In genomic region chr15:98111791-98112190, GRCm38 (mm10) we compare ENCODE assay signal across 13 mouse cellular contexts. TPM values are rescaled to one million over a fixed set of nuclear protein-coding genes. Genes with fewer than 3 reads are reported as not detected.
A peak's percentile ranks its signal among the peaks of the same experiment; 100 is the strongest.
DNase-seq lines count a peak whose midpoint lies in the region; ATAC-seq and TF ChIP-seq lines count a peak whose summit lies in the region.
"Had no signal": no experiment of that assay in that cellular context is flagged by ENCODE, and none has a peak within 500 bp of the region (broad histone marks: within the 10 kb centered on the region; RNA-seq: fewer than 3 reads in every experiment).

No protein-coding gene starts in this region.

- H3K9me3 ChIP-seq in liver, embryonic 15.5 days (replicated peaks) = no peaks in the 10 kb centered on the region
- H3K9me3 ChIP-seq in midbrain, embryonic 10.5 days (replicated peaks) = no peaks in the 10 kb centered on the region

- peaks cover 9% of the 10 kb centered on the region for H3K36me3 ChIP-seq in heart, adult 2 months (ENCODE audit: control insufficient read depth, insufficient read depth, low read length)
- H3K36me3 ChIP-seq in liver, embryonic 15.5 days (replicated peaks) = peaks cover 20% of the 10 kb centered on the region; the same call in 1 of the 2 replicates
- peaks cover 33% of the 10 kb centered on the region for H3K36me3 ChIP-seq in midbrain, embryonic 10.5 days

- TF ChIP-seq EP300 in heart, adult 2 months (IDR thresholded peaks at IDR 0.05; ENCODE audit: insufficient read depth, low read depth, low read length) = no peak

- 45% methylated on average over 5 of the region's 5 CpGs for WGBS in heart, adult 2 months
- WGBS in liver, embryonic 15.5 days (ENCODE audit: insufficient replicate concordance) = 39% methylated on average over 5 of the region's 5 CpGs
- WGBS in midbrain, embryonic 10.5 days = 87% methylated on average over 5 of the region's 5 CpGs

- H3K9ac ChIP-seq in heart, adult 2 months (ENCODE audit: low read depth, low read length) = peak overlapping the region; percentile 57
- H3K9ac ChIP-seq in liver, embryonic 15.5 days = no peak overlapping the region
- H3K9ac ChIP-seq: liver, embryonic 14.5 days had no signal

- ATAC-seq in common myeloid progenitor, adult 5-6 weeks (replicated peaks; ENCODE audit: low read depth, poor library complexity, severe bottlenecking) = peak; percentile 43; the same call in 1 of the 2 replicates
- ATAC-seq in liver, embryonic 15.5 days (ENCODE audit: insufficient read depth) = no peak; the same call in 1 of the 2 replicates

- H3K4me3 ChIP-seq in heart, adult 2 months = no peak overlapping the region
- H3K4me3 ChIP-seq in liver, embryonic 15.5 days (replicated peaks) = no peak overlapping the region
- H3K4me3 ChIP-seq in midbrain, embryonic 10.5 days = no peak overlapping the region
- H3K4me3 ChIP-seq: erythroblast, embryonic 14.5 days had no signal

- intact Hi-C loops in heart, adult 2 months (cut with DNase I) = no loop called here

- H3K27ac ChIP-seq in heart, adult 2 months = peak overlapping the region; percentile 95
- no peak overlapping the region for H3K27ac ChIP-seq in liver, embryonic 15.5 days (replicated peaks)
- no peak overlapping the region for H3K27ac ChIP-seq in midbrain, embryonic 10.5 days (replicated peaks)
- H3K27ac ChIP-seq: liver, embryonic 14.5 days had no signal

- peaks cover 5% of the 10 kb centered on the region for H3K4me1 ChIP-seq in heart, adult 2 months (ENCODE audit: control insufficient read depth, insufficient read depth, low read length)
- H3K4me1 ChIP-seq in liver, embryonic 15.5 days (replicated peaks) = peaks cover 73% of the 10 kb centered on the region
- H3K4me1 ChIP-seq in midbrain, embryonic 10.5 days = peaks cover 30% of the 10 kb centered on the region

- peak; percentile 14; the same call in 1 of the 2 replicates for TF ChIP-seq POLR2A in heart, adult 2 months (IDR thresholded peaks at IDR 0.05; ENCODE audit: insufficient read depth, low read depth, low read length)

- no peak for TF ChIP-seq CTCF in heart, adult 2 months (IDR thresholded peaks at IDR 0.05)

- peak in 1 of 2 experiments; percentile 38 for DNase-seq in heart, adult 2 months
- no peak for DNase-seq in heart, adult 8-10 months (ENCODE audit: low spot score)
- peak; percentile 67 for DNase-seq in 3T3-L1 (ENCODE audit: low read depth, low spot score)
- DNase-seq in neural tube, embryonic 10.5 days (ENCODE audit: extremely low spot score, low spot score) = no peak
- no peak for DNase-seq in midbrain, embryonic 10.5 days (ENCODE audit: low spot score)
- no peak for DNase-seq in natural killer cell, adult 2 months (ENCODE audit: low spot score in 2 of 2)
- DNase-seq: adrenal gland, postnatal 36 days; cerebellum, postnatal 10 days; layer of hippocampus, adult 9-11 months had no signal

- H3K4me2 ChIP-seq in liver, embryonic 15.5 days = peak overlapping the region; percentile 18; the same call in 1 of the 2 replicates

- no peaks in the 10 kb centered on the region for H3K27me3 ChIP-seq in heart, adult 2 months (ENCODE audit: control insufficient read depth, insufficient read depth, low read length)
- H3K27me3 ChIP-seq in liver, embryonic 15.5 days = no peaks in the 10 kb centered on the region
- H3K27me3 ChIP-seq in midbrain, embryonic 10.5 days (ENCODE audit: low read depth, poor library complexity, severe bottlenecking) = no peaks in the 10 kb centered on the region; the same call in 1 of the 2 replicates

- H3K79me2 ChIP-seq in heart, adult 2 months (replicated peaks; ENCODE audit: control insufficient read depth, insufficient read depth, low read length) = no peaks in the 10 kb centered on the region

RNA-seq across cellular contexts. Expression of gene Senp1, which starts 18.2 kb away (rescaled TPM):
- total RNA-seq in heart, adult 2 months (2021) = 1 to 10 TPM; 9.8 to 10.0 TPM
- polyA plus RNA-seq in heart, adult 2 months (2012; rRNA removed) = 5.3 and 10.1 TPM in 2 replicates
- total RNA-seq in heart, adult 8-10 months (2022) = 1 to 10 TPM; 8.4 to 9.5 (median 8.7) TPM
- total RNA-seq in common myeloid progenitor, adult 5-6 weeks (2017) = 53.2 and 56.1 TPM in 2 replicates
- 13.7 and 14.8 TPM in 2 replicates for polyA plus RNA-seq in liver, embryonic 15.5 days (2015; fragmentation: Nextera tagmentation; extraction: Ambion mirVana)
- 46.2 and 47.3 TPM in 2 replicates for polyA plus RNA-seq in midbrain, embryonic 10.5 days (2016; fragmentation: Nextera tagmentation; extraction: Ambion mirVana)

RNA-seq across cellular contexts. Expression of gene Pfkm, which starts 19.4 kb away (rescaled TPM):
- total RNA-seq in heart, adult 2 months (2021) = 100 to 1,000 TPM; 800 to 921 TPM
- 521 and 828 TPM in 2 replicates for polyA plus RNA-seq in heart, adult 2 months (2012; rRNA removed)
- 1,000 to 10,000 TPM in 1 of 4 experiments, 100 to 1,000 TPM in 3; 958 to 1,060 (median 998) TPM for total RNA-seq in heart, adult 8-10 months (2022)
- total RNA-seq in common myeloid progenitor, adult 5-6 weeks (2017) = 33.3 and 42.2 TPM in 2 replicates
- 22.2 and 24.3 TPM in 2 replicates for polyA plus RNA-seq in liver, embryonic 15.5 days (2015; fragmentation: Nextera tagmentation; extraction: Ambion mirVana)
- polyA plus RNA-seq in midbrain, embryonic 10.5 days (2016; fragmentation: Nextera tagmentation; extraction: Ambion mirVana) = 36.3 and 43.1 TPM in 2 replicates

RNA-seq across cellular contexts. Expression of gene Asb8, which starts 53.6 kb away (rescaled TPM):
- 100 to 1,000 TPM; 105 to 118 TPM for total RNA-seq in heart, adult 2 months (2021)
- polyA plus RNA-seq in heart, adult 2 months (2012; rRNA removed) = 104 and 172 TPM in 2 replicates
- total RNA-seq in heart, adult 8-10 months (2022) = 100 to 1,000 TPM; 116 to 127 (median 119) TPM
- total RNA-seq in common myeloid progenitor, adult 5-6 weeks (2017) = 17.7 and 21.9 TPM in 2 replicates
- 20.4 and 23.8 TPM in 2 replicates for polyA plus RNA-seq in liver, embryonic 15.5 days (2015; fragmentation: Nextera tagmentation; extraction: Ambion mirVana)
- 41.7 and 47.2 TPM in 2 replicates for polyA plus RNA-seq in midbrain, embryonic 10.5 days (2016; fragmentation: Nextera tagmentation; extraction: Ambion mirVana)

RNA-seq across cellular contexts. Expression of gene Ccdc184, which starts 55.2 kb away (rescaled TPM):
- total RNA-seq in heart, adult 2 months (2021) = under 1 TPM; 0.52 to 0.63 TPM
- 0.61 and 0.94 TPM in 2 replicates for polyA plus RNA-seq in heart, adult 2 months (2012; rRNA removed)
- under 1 TPM; 0.41 to 0.84 (median 0.66) TPM for total RNA-seq in heart, adult 8-10 months (2022)
- total RNA-seq in common myeloid progenitor, adult 5-6 weeks (2017) = not detected in 2 replicates
- polyA plus RNA-seq in liver, embryonic 15.5 days (2015; fragmentation: Nextera tagmentation; extraction: Ambion mirVana) = 0.06 TPM in 1 of 2 replicates, not detected in the other
- 7.3 and 11.2 TPM in 2 replicates for polyA plus RNA-seq in midbrain, embryonic 10.5 days (2016; fragmentation: Nextera tagmentation; extraction: Ambion mirVana)
- polyA plus RNA-seq: erythroblast, embryonic 14.5 days; liver, embryonic 14.5 days had no signal

Comparison
In these comparisons a context has a peak if more than half of its experiments do, and no peak if none do; other contexts are left out.
1. RNA of gene Pfkm, which starts 19.4 kb away (total RNA-seq): 958 to 1,060 TPM in heart, adult 8-10 months and 800 to 921 TPM in heart, adult 2 months; 33.3 to 42.2 TPM in common myeloid progenitor, adult 5-6 weeks; every median in the first group is over 10 times any median in the second.